Mouse (Mus musculus) small intestine, adult 2 months (tissue): ENCODE measurements at regions not wholly inside any gene's neighbourhood (a gene's known extent, or its start where the extent isn't known, plus 50 kb on each side); places are given as distances from the start of the nearest gene placed in this dataset.

ENCODE experiments used
- CTCF ChIP-seq: fragments of 200-500 bp; IDR thresholded peaks from 2 replicates; pipeline ENCODE4 v1.5.1; 2012; ENCODE audit warnings: low read depth, mild to moderate bottlenecking, control low read depth, inconsistent platforms, low read length, moderate library complexity, mixed read lengths; ENCODE audit not compliant: insufficient replicate concordance, insufficient read length; ENCODE audit errors: extremely low read depth
- POLR2A ChIP-seq: fragments of 200-500 bp; IDR thresholded peaks from 2 replicates; pipeline ENCODE4 v1.6.1; 2012; ENCODE audit warnings: low read depth, mild to moderate bottlenecking, control low read depth, inconsistent platforms, low read length, moderate library complexity

DNA sequence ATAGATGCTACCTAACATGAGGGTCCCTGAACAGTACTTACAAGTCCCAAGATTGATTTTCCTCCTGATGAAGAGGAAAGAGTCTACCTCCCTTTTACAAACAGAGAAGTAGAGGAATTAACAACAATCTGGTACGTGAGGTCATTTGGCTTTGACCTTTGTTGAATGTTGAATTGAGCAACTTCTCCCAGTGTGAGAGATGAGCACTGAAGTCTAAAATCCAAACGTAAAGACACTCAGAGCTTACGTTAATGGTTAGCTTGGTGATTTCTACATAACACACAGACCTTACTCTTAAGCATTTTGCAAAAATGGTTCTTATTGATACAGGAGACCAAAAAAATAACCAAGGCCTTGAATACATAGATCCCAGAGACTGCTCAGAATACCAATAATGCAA, 165.1 kb downstream of the Tmx1 start:
- TF ChIP-seq CTCF (no peak), POLR2A (no peak)
